Mouse (Mus musculus) liver, embryonic 15.5 days (tissue): Measurements from ENCODE around the gene Ucma. TPM values are rescaled to one million over a fixed set of nuclear protein-coding genes. Genes with fewer than 3 reads are reported as not detected.
A peak's percentile ranks its signal among the peaks of the same experiment; 100 is the strongest.

ENCODE experiments used
- ATAC-seq: fragments of 200-750 bp; cut with Nextera tagmentation; 2 replicates; pipeline ENCODE4 v1.8.0; 2017; ENCODE audit warnings: moderate number of reproducible peaks, mild to moderate bottlenecking, moderate library complexity; ENCODE audit not compliant: insufficient read depth
- H3K27ac ChIP-seq: fragments of 300-500 bp; sonication (generic); replicated peaks from 2 replicates; pipeline ENCODE4 v1.5.1; 2015; ENCODE audit warnings: mild to moderate bottlenecking, inconsistent platforms
- H3K27me3 ChIP-seq: fragments of 300-500 bp; sonication (generic); 2 replicates; pipeline ENCODE4 v1.6.1; 2015; ENCODE audit warnings: mild to moderate bottlenecking, inconsistent platforms
- H3K36me3 ChIP-seq: fragments of 300-500 bp; sonication (generic); replicated peaks from 2 replicates; pipeline ENCODE4 v1.6.1; 2015; ENCODE audit warnings: moderate library complexity, mild to moderate bottlenecking, inconsistent platforms
- H3K4me1 ChIP-seq: fragments of 300-500 bp; sonication (generic); replicated peaks from 2 replicates; pipeline ENCODE4 v1.6.1; 2015; ENCODE audit warnings: inconsistent platforms
- H3K4me2 ChIP-seq: fragments of 300-500 bp; sonication (generic); 2 replicates; pipeline ENCODE4 v1.6.1; 2015; ENCODE audit warnings: moderate library complexity, mild to moderate bottlenecking, inconsistent platforms
- H3K4me3 ChIP-seq: fragments of 300-500 bp; sonication (generic); replicated peaks from 2 replicates; pipeline ENCODE4 v1.5.1; 2015; ENCODE audit warnings: mild to moderate bottlenecking, inconsistent platforms
- H3K9ac ChIP-seq: fragments of 300-500 bp; sonication (generic); 2 replicates; pipeline ENCODE4 v1.6.1; 2015; ENCODE audit warnings: moderate library complexity, mild to moderate bottlenecking, inconsistent platforms
- H3K9me3 ChIP-seq: fragments of 300-500 bp; sonication (generic); replicated peaks from 2 replicates; pipeline ENCODE4 v1.6.1; 2016; ENCODE audit warnings: inconsistent platforms
- WGBS: fragments of 180-500 bp; shearing (Covaris S2); methylation state at CpG from one replicate; pipeline ENCODE4 v1.1.7; 2015; ENCODE audit warnings: mixed read lengths; ENCODE audit not compliant: insufficient replicate concordance; 5-methylcytosine and 5-hydroxymethylcytosine counted together
- polyA plus RNA-seq: library from polyadenylated mRNA; unstranded; fragments of >200 nt; fragmentation: Nextera tagmentation; extraction: Ambion mirVana; gene quantifications from 2 replicates; pipeline ENCODE4 v1.2.1, GENCODE M21; 2015

The Ucma gene
- polyA plus RNA-seq, 1 experiment from 2014 or later = 0.30 TPM

DNA sequence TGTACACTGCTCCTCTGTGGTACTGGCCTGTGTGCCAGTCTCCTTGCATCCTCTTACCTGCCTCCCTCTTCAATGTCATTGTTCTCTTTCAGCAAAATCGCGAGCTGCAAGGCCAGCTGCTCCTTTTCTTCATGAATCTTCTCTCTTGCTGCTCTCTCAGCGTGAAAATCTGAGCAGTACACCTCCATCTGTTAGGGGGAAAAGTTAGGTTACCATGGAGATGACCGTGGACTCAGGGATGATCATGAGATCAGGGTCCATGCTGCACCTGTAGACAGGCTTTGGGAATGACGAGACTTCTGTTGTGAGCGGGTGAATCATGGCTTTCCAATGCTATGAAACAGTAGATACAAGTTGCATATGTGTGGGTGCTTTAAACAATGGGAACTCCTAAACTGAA lies 51.1 kb downstream of the Ucma start:
- H3K4me3 ChIP-seq = no peak overlapping the region
- H3K9me3 ChIP-seq = no peaks in the 10 kb centered on the region
- WGBS = 73% methylated on average over 6 of the region's 6 CpGs
- H3K27me3 ChIP-seq = no peaks in the 10 kb centered on the region
- H3K4me1 ChIP-seq = peaks cover 13% of the 10 kb centered on the region
- no peak for ATAC-seq
- H3K27ac ChIP-seq = no peak overlapping the region
- peaks cover 72% of the 10 kb centered on the region for H3K36me3 ChIP-seq
- no peak overlapping the region for H3K4me2 ChIP-seq
- no peak overlapping the region for H3K9ac ChIP-seq

DNA sequence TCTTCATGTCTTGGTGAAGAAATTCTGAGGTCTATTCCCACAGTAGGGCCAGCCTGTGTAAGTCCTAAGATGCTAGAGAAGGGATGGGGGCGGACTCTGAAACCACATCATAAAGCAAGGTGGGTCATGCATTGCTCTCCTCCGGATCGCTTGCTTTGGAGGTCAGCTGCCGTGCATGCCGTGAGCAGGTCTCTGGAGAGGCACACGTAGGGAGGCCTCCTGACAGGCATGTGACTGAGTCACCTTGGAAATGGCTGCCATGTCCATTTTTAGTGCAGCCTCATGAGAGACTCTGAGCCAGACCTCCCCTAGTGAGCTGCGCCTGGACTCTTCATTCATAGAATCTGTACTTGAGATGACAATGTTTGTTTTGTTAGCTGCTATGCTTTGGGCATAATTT lies 52.1 kb downstream of the Ucma start:
- Histone ChIP-seq H3K4me2 (no peak overlapping the region), H3K27me3 (no peaks in the 10 kb centered on the region), H3K27ac (no peak overlapping the region), H3K9ac (no peak overlapping the region), H3K4me1 (peaks cover 12% of the 10 kb centered on the region), H3K9me3 (no peaks in the 10 kb centered on the region), H3K4me3 (no peak overlapping the region), H3K36me3 (peaks cover 74% of the 10 kb centered on the region)
- WGBS = 87% methylated on average over 7 of the region's 7 CpGs
- no peak for ATAC-seq

DNA sequence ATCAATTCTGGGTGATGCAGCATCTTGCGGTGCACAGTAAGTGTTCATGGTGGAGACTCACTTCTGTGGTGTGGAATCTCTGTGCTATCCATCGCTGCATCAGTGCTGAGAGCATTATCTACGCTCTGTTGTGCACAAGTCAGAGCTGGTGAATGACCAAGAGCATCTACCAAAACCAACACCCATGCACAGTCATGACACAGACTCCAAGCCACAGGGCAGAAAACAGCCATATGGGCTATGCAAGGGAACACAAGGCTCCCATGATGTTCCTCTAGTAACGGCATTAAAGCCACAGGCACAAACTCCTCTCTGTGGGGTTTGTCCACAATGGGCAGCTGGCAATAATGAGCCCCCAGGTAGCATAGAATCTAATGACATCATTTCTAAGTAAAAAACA lies 53.9 kb downstream of the Ucma start:
- 86% methylated on average over 4 of the region's 4 CpGs for WGBS
- Histone ChIP-seq H3K4me2 (no peak overlapping the region), H3K4me3 (no peak overlapping the region), H3K4me1 (peaks cover 16% of the 10 kb centered on the region), H3K36me3 (peaks cover 74% of the 10 kb centered on the region), H3K9ac (no peak overlapping the region), H3K27ac (no peak overlapping the region), H3K9me3 (no peaks in the 10 kb centered on the region), H3K27me3 (no peaks in the 10 kb centered on the region)
- ATAC-seq = no peak

DNA sequence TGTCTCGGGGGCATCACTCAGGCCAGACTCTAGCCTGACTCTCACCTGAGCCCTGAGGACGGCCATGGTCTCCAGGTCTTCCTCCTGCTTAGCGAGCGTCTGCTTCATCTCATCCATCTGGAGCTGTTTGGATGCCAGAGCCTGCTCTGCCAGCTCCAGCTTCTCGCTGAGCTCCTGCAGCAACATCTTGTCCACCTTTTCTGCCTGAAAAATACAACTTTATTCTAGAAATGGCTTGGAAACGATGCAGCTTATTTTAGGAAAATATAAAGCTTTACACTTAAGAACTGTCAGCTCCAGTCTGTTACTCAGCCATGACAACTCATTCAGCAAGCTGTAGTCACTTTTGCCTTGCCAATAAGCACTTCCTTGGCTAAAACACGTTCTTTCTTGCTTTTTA lies 55.3 kb downstream of the Ucma start:
- H3K9ac ChIP-seq = no peak overlapping the region
- H3K4me1 ChIP-seq = peaks cover 16% of the 10 kb centered on the region
- H3K4me3 ChIP-seq = no peak overlapping the region
- no peak for ATAC-seq
- no peak overlapping the region for H3K27ac ChIP-seq
- 66% methylated on average over 7 of the region's 7 CpGs for WGBS
- H3K4me2 ChIP-seq = no peak overlapping the region
- H3K9me3 ChIP-seq = no peaks in the 10 kb centered on the region
- H3K36me3 ChIP-seq = peaks cover 82% of the 10 kb centered on the region
- no peaks in the 10 kb centered on the region for H3K27me3 ChIP-seq

DNA sequence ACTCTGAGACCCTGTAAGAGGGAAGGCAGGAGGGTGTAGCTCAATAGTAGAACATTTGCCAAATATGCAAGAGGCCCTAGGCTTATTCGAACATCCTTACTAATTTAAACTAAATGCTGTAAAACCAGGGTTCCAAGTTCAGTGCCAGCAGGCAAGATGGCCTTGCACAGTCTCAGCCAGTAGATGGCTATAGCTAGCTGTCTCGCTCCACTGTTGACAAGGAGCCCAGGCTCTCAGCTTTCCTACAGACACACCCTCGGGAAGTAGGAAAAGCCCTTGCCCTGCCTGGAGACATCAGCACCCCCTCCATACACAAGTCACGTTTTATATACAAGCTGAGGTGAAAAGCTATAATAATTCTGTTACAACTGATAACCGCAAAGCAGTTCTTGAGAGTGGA lies 56.7 kb downstream of the Ucma start:
- H3K27ac ChIP-seq = no peak overlapping the region
- whole genome bisulfite sequencing = 76% methylated on average over 5 of the region's 5 CpGs
- H3K4me1 ChIP-seq = peaks cover 16% of the 10 kb centered on the region
- H3K9me3 ChIP-seq = no peaks in the 10 kb centered on the region
- H3K27me3 ChIP-seq = no peaks in the 10 kb centered on the region
- no peak overlapping the region for H3K4me3 ChIP-seq
- ATAC-seq = no peak
- peaks cover 83% of the 10 kb centered on the region for H3K36me3 ChIP-seq
- no peak overlapping the region for H3K4me2 ChIP-seq
- H3K9ac ChIP-seq = no peak overlapping the region

DNA sequence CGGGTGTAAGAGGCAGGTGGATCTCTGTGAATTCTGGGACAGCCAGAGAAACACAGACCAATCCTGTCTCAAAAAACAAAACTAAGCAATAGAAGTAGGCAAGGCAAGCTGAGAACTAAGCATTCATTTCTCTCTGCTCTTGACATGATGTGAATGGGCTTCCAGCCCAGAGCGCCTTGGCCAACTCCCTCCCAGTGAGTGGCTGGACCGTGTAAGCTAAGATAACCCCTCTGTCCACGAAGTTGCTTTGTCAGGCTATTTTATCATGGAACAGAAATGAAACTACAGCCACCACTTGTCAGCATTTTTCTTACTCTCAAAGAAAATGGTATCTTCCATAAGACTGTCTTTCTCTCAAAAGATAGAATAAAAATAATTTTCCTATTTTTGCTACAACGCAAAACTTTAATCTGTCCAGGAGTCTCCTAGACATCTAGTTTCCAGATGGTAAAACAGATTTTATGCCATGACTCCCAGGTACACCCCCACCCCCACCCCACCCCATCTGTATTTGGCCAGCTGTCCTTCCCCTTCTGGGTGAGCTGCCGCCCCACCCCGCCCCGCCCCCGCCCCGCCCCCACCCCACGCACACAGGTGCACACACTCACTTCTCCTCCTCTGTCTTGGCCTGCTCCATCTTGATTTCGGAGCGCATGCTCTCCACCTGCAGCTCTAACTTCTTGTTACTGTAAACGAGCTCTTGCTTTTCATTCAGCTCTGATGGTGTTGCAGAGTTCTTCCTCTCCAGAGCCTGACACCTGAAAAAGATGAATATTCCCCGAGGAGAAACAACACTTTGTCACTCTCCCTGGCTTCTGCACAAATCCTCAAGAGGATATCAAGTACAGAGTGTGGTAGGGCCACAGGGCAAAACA lies 57.9 kb downstream of the Ucma start:
- no peak overlapping the region for H3K4me3 ChIP-seq
- H3K9me3 ChIP-seq = no peaks in the 10 kb centered on the region
- peaks cover 83% of the 10 kb centered on the region for H3K36me3 ChIP-seq
- peak overlapping the region; percentile 51; the same call in 1 of the 2 replicates for H3K27ac ChIP-seq
- H3K27me3 ChIP-seq = no peaks in the 10 kb centered on the region
- 48% methylated on average over 14 of the region's 15 CpGs for WGBS
- ATAC-seq = peak; percentile 62
- H3K4me2 ChIP-seq = no peak overlapping the region
- peaks cover 16% of the 10 kb centered on the region for H3K4me1 ChIP-seq
- H3K9ac ChIP-seq = no peak overlapping the region

DNA sequence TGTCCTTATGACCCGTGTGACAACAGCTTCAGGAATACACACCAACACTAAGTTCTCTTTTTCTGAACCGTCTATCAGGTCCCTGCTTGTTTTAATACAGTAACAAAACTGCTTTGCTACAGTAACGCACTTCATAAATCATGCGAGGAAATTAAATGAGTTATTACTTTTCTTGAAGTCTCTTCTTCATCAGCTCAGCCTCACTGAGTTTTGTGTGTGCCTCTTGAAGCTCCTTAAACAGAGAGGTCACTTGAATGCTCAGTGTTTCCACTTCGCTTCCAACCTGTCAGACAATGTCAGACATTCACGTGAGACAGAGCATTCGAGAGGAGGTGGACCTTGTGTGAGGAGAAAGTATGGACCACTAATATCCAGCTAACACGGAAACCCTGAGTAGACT lies 58.9 kb downstream of the Ucma start:
- Histone ChIP-seq H3K27ac (no peak overlapping the region), H3K9me3 (no peaks in the 10 kb centered on the region), H3K4me2 (no peak overlapping the region), H3K9ac (no peak overlapping the region), H3K4me3 (no peak overlapping the region), H3K36me3 (peaks cover 86% of the 10 kb centered on the region), H3K27me3 (no peaks in the 10 kb centered on the region), H3K4me1 (peaks cover 16% of the 10 kb centered on the region)
- WGBS = 70% methylated on average over 8 of the region's 8 CpGs
- ATAC-seq = no peak

DNA sequence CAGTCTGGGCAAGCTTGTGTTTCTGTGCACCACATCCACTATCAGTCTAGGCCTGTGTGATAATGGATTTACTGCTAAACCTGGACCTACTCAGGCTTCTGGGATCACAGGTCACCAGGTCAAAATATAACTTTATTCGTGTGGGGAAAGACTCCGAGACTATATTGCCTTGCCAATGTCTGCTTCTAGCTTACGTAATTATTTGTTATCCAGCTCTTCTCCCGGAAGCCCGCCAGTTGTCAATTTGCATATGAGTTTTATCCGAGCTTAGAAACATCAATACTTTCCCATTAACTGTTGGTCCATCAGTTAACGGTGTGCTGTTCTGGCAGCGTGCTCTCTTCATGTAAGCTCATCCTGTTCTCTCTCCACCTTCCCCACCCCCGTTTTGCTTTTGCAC lies 59.3 kb downstream of the Ucma start:
- peaks cover 86% of the 10 kb centered on the region for H3K36me3 ChIP-seq

More for the DNA sequence above, 59.3 kb downstream of the Ucma start:
- Histone ChIP-seq H3K9me3 (no peaks in the 10 kb centered on the region), H3K27me3 (no peaks in the 10 kb centered on the region), H3K4me1 (peaks cover 16% of the 10 kb centered on the region), H3K4me3 (no peak overlapping the region), H3K4me2 (no peak overlapping the region), H3K27ac (no peak overlapping the region; the same call in 1 of the 2 replicates), H3K9ac (no peak overlapping the region)
- 76% methylated on average over 9 of the region's 9 CpGs for WGBS
- no peak for ATAC-seq

Other genes with a start within 250 kb of the Ucma start
- 25.9 and 27.9 TPM in 2 replicates for gene Sephs1, start 94.6 kb upstream of the Ucma start, polyA plus RNA-seq
- gene Phyh, start 57.1 kb upstream of the Ucma start, polyA plus RNA-seq = 92.8 and 103 TPM in 2 replicates
- 28.4 and 30.0 TPM in 2 replicates for gene Mcm10, start 36.7 kb downstream of the Ucma start, polyA plus RNA-seq
- 17.4 and 20.4 TPM in 2 replicates for gene Optn, start 87.9 kb downstream of the Ucma start, polyA plus RNA-seq
- 2.8 and 3.1 TPM in 2 replicates for gene Ccdc3, start 161.7 kb downstream of the Ucma start, polyA plus RNA-seq